Mouse (Mus musculus) urinary bladder, postnatal 10 days (tissue): ENCODE results near the gene Gm37240.

Source experiments
- DNase-seq: peaks from one replicate; pipeline ENCODE4 v3.0.0; 2022; ENCODE audit warnings: low spot score

The Gm37240 gene

DNA sequence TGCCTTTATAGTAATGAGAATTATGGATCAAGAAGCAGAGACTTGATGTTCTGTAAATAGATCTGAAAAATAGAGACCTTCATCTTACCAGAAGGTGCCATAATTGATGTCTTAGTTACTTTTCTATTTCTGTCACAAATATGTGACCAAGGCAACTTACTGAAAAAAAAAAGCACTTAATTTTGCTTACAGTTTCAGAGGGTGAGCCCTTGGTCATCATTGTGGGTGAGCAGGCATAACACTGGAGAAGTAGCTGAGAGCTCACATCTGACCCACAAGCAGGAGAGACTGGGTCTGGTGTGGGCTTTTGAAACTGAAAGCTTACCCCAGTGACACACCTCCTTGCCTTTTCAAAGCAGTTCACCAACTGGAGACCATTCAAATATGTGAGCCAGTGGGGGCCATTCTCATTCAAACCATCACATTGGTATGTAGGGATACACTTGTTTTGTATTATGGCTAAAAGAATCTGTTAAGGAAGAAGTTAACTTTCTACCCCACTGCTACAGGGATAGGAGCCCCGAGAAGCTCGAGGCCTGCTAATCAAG, 1066.6 kb downstream of the Gm37240 start:
- no peak for DNase-seq

DNA sequence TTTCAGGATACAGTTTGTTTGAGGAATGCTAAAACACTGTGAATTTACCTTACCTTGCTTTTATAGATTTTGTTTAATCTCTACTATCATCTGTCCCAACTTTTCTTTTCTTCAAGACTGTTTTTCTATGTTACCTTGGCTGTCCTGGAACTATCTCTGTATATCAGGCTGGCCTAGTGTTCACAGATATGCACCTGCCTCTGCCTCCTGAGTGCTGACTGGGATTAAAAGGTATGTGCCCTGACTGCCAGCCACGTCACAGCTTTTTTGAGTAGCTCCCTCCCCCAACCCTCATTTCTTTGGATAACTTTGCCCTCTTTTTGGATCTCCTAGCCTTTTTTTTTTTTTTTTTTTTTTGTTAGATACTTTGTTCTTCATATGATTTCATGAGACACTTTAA, 1070.4 kb downstream of the Gm37240 start:
- no peak for DNase-seq

DNA sequence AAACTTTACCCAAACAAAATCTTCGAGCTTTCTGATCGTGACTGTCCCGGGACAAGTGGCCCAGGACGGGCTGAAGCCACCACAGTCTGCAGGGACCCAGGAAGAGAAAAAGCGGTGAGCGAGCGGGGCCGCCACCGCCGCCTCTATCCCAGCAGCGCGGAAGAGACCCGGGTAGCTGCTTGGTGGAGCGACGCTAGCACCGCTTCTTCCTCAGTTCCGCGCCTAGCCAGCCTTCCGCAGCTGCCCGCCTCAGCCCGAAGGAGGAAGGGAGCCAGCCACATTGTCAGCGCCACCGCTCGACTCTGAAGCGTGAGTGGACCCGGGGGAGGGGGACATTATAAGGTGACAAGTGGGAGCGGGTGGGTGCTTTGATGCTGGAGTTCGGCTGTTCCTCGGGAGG, 1071.9 kb downstream of the Gm37240 start:
- no peak for DNase-seq

DNA sequence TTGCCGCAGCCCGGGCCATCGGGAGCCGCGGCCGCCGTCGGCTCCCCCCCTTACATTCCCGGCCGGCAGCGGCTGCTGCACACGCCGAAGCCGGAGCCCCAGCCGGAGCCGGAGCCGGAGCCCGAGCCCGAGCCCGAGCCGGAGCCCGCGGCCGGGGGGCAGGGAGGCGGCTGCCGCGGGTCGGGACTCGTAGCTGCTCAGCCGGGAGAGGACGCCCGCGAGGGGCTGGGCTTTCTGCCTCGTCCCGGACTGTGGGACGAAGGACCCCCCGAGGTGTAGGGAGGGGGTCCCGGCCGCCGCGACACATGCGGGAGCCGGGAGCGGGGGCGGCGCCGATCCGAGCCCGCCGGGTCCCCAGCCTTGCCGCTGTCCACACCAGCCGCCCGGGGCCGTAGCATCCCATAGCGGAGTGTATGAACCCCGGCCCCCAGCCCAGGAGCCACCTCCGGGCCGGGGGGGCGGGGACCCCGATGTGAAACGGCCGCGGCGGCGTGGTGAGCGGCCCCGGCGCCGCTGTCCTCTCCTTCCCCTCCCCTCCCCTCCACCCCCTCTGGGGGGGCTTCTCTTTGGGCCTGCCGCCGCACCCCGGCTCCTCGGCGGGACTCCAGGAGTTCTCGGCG, 1072.4 kb downstream of the Gm37240 start, which contains the start of gene Fbxw7:
Gene Fbxw7, plus strand, starts transcription at position 507 of the 620 bp plus-strand sequence.
- no peak for DNase-seq

DNA sequence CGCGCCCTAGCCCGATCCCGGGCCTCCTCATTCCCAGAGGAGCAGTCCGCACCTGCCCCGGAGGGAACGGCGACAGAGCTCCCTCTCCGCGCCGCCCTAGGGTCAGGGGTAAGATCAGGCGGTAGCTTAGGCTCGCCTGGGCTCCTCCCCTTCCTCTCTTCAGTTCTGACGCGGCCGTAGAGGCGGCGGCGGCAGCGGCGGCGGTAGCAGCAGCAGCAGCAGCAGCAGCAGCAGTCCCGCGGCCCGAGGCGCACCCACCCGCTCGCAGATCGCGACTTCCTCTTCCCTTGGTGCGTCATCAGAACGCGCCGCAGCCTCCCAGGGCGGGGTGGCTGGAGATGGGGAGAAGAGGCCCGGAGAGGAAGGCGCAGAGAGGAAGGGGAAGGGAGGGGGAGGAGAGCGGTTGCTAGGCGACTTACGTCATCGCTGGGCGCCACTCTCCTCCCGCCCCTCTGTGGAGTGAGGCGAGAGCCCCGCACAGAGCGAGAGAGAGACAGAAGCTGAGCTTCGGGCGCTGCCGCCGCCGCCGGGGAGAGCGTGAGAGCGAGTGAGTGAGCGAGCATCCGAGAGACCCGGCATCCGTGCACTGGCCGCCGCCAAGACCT, 1073.1 kb downstream of the Gm37240 start:
- peak; percentile 100 for DNase-seq

DNA sequence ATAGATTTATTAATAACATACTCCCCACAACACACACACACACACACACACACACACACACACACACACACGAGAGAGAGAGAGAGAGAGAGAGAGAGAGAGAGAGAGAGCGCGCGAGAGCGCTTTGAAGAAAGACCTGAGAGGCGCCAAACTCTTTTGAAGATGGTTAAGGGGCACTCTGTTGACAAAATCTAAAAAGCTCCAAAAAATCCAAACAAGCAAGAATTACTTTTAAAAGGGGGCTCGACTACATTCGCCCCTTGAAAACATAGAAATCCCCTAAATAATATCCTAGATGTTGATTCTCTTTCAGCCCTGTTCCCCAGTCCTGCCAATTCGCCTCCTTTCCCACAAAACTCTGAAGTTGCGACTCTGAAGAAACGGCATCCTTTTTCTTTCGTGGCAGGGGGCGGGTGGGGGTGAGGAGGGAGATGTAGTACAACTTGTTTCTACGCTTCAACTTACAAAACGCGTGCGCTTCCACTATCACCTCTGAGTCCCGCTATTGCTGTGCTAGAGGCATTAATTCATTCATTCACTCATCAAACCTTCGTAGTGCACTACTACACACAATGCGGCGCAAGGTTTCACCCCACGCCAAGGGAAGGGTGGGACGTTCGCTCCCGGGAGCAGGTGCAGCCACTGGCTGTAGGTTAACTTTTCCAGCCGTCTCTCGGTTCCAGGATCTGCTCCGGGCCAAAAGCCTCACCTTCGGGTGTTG, 1073.7 kb downstream of the Gm37240 start:
- DNase-seq: no peak

DNA sequence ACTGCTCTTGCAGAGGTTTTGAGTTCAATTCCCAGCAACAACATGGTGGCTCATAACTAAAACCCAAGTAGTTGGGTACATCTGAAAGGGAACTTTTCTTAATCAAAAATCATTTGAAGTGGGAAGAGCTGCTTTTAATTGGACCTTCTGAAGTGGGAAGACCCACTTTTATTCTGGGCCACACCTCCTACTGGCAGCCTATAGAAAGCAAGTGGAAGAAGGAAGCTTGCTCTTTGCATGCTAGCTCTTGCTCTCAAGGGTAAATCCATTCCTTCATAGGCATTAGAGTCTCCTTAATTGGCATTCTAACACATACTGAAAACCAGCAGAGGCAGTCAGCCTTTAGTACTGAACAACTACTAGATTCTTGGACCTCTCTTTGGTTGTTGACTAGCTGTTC, 1076.5 kb downstream of the Gm37240 start:
- DNase-seq: no peak

DNA sequence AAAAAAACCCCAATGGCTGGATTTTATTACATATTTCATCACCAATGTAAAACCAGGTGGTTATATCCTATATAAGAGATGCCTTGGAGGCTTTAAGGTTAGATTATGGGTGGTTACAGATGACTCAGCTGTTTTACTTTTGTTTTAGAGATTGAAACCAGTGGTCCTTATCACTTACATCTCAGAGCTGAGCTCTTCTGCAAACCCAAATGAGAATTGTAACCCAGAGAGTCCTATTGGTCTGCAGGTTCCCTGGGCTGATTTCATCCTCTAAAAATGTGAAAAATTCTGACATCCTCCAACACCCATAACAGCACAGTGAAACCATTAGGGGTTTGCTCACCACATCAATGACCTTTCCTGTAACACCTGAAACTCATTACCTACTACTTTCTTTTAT, 1078.4 kb downstream of the Gm37240 start:
- DNase-seq: no peak

DNA sequence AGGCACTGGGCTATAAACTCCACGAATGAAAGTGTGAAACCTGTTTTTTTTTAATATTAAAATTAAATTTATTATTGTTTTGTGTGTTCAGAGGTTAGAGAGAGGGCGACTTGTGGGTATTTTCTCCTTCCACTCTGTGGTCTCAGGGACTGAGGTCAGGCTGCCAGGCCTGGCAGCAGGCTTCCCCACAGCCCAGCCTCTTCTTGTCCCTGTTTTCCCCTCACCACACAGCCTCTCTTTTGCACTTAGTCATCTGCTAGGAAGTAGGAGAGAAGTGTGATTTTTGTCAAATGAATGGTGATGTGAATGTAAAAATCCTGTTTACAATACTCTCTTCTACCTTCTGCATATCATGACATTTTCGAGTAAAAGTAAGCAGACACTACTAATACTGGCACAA, 1079.5 kb downstream of the Gm37240 start:
- no peak for DNase-seq

DNA sequence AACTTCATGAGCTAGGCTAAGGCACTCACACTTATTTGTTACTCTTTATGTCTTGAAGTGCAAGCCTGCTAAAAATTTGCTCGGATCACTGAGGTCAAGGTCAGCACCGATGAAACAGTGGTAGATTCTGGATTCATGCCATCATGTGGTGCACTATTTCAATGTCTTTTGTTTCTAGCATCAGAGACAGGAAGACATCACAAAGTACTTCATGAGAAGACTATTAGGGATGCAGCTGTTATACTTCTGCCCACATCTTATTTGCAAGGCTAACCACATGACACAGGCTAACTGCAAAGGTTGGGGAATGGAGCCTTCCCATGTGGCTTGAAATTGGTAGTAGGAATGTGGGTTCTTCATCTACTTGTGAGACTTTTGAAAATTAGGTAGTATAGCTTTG, 1081.1 kb downstream of the Gm37240 start:
- DNase-seq: no peak

DNA sequence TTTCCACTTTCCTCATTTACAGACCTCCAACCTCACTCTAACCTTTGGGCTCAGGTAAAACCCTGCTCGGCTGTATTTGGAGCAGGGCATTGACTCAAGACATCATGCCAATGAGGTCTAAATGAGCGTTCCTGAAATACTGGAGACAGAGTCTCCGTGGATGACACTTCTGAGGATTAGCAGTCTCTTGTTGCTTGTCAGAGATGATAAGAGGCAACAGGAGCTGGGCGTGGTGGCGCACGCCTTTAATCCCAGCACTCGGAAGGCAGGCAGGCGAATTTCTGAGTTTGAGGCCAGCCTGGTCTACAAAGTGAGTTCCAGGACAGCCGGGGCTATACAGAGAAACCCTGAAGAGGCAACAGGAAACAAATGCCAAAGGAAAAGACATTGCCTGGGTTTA, 1083.3 kb downstream of the Gm37240 start:
- no peak for DNase-seq

DNA sequence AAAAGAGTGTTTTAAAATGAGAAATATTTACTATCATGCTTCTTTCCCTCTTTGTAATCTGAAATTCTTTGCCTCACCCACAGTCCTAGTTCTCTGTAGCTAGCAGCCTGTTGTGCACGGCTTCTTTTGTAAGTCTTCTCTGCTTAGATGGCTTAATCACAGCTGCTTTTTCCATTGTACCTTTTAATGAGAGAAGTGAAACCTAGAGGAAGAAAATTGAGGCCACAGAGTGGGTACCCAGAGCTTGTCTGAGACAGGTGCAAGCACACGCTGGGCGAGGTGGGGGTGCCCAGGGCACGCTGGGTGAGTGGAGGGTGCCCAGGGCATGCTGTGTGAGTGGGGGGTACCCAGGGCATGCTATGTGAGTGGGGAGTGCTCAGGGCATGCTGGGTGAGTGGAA, 1099.4 kb downstream of the Gm37240 start:
- no peak for DNase-seq

DNA sequence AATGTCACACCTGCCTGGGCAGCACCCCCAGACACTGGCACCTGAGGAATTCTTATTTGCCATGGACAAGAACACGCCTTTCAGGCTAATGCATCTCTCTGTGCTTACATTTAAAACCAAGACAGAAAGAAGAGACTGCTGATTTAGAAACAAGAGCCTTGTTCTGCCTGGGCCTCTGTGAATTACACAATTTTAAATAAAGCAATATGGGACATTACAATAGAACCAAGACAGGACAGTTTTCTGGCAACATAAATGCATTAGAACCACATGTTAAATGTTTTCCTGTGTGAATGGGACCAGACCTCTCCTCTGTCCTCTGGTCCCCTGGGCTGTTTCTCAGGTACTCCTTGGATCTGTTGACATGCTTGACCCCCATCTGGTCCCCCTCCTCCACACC, 1111.2 kb downstream of the Gm37240 start:
- DNase-seq: no peak

DNA sequence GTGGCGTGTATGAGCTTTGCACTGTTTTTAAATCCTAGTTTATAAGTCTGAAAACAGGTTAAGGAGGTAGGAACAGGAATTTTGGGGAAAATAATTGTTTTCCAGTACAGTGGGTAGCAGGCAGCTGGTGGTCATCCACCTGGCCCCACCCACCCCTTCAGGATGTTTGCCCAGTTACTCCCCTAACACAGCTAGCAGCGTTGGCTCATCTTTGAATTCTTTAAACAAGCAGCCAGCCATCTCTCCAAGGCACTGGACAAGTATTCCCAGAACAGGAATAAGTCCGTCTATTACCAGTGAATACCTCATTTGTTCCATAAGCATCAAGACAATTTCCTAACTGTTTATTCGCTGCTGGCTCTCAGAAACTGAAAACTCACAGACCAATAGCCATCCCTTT, 1111.7 kb downstream of the Gm37240 start:
- DNase-seq: no peak

DNA sequence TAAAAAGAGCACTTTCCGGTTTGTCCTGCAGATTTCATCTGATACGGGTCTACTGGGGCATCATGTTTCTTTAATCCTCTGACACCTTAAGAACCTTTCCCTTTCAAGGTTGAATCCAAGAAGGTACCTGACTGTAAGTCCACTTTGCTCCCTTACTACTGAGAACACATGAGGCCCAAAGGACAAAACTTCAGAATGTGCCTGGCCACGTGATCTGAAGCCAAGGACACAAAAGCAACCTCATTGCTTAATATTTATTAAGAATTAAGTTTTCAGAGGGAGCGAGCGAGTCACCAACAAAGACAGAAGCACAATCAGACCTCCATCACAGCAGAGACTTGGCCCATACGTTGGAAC, 1112.3 kb downstream of the Gm37240 start:
- no peak for DNase-seq

DNA sequence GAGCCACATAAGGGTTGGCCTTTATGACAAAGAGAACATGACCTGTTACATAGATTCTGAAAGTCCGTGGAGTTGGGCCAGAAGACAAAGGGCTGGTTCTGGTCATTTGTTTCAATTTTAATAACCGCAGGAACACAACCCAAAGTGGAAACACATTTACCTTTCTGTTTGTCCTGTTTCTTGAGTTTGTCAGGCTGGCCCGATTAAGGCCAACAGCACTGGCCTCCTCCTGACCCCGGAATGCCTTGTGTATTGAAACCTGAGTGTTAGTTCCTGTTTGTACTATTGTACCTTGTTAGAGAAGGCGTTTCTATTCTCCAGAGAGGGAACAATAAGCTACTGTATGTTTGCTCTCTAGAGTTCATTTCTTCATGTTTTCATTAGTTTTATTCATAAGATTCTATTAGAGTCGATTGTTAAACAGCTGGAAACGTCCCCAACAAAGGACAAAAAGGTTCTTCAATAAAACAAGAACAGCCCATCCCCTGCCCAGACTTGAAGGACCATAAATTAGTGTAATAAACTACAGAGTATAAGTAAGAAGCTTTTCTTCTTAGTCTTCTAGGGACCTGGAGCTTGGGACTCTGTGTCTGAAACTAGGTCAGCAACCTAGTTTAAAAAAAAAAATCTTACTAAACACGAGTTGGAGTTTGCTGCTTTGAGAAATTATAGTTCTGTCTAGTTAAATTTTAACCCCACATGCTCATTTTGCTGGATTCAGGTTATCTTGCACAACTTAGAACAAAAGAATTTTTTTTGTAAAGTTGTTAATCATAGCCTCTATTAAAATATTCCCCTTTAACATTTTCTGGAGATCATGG, 1112.9 kb downstream of the Gm37240 start:
- DNase-seq: no peak

DNA sequence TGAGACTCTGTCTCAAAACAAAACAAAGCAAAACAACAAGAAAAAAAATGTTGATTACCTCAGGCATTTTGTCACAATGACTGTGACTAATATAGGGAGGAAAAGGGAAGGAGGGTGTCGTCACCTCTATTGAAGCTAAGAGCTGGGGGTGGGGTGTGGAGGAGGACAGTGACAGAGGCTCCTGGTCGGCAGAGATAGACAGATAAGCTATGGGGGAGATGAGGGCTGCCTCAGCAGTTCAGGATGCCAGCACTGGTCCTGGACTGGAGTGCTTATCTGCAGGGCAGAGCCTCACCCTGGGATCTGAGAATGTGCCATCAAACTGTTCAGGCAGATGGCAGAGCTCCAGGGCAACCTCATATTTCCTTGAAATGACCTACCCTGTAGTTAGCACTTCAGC, 1115.3 kb downstream of the Gm37240 start:
- DNase-seq: no peak

DNA sequence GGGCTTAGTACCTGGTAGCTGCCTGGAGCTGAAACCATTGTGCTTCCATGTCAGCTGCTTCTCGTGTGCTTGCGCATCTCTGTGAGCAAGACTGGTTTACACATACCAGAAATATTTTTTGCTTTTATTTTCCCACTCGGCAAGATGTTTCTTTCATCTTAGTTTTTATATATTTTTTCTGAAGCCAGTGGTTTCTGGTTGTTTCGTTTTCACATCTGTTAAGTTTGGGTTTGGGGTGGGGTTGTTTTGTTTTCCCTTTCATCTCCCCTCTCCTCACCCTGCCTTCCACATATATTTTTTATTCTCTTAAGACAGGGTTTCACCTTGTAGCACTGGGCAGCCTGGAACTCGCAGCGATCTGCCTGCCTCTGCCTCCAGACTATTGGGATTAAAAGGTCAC, 1116.8 kb downstream of the Gm37240 start:
- DNase-seq: no peak

DNA sequence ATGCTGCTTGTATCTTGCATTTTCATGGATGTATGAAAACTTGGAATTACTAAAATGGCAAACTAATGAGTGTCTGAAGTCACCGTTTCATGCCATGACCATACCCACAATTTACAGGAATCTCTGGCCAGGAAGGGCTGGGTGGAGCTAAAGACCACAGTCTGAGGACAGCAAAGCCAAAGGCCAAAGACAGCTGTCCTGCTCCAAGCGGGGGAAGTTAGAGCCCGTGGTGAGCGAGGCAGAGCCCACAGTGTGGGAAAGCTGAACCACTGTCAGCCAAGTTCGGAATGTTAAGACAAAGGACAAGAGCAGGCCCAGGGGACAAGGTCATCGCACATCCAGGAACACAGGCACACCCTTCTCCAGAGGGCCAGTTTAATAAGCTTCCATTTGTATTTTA, 1117.9 kb downstream of the Gm37240 start:
- DNase-seq: no peak

DNA sequence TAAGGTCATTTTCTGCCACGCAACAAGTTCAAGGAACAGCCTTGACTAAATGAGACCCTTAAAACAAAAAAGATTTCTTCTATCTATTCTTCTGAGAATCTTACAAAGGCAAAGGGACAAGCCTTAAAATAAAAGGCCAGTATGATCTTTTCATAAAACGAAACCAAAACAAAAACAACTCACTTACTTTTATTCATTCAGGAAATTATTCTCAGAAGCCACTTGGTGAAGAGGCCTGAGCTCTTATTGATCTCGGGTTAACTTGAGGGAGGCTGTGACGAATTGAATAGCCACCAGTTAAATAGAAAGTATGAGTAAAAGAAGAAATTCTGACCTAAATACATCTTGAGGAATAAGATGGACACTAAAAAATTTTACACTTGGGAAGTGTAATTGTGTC, 1118.4 kb downstream of the Gm37240 start:
- no peak for DNase-seq

DNA sequence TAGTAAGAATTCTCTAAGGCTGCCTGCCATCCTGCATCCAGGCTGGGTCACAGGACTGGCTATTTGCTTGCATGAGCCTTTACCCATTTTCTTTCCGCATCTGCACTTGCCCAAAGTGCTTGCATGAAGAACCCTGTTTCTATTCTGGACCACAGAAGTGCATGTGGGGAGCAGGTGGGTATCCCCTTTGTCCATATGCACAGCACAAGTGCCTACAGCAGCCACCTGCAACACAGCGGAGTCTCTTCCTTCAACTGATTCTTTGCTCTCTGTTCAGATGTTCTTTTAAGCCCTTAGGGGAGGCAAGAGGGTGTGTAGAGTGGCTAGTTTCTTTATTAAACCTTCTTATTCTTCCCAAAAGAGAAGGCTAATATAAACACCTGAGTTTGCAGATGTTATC, 1133.5 kb downstream of the Gm37240 start:
- DNase-seq: no peak

DNA sequence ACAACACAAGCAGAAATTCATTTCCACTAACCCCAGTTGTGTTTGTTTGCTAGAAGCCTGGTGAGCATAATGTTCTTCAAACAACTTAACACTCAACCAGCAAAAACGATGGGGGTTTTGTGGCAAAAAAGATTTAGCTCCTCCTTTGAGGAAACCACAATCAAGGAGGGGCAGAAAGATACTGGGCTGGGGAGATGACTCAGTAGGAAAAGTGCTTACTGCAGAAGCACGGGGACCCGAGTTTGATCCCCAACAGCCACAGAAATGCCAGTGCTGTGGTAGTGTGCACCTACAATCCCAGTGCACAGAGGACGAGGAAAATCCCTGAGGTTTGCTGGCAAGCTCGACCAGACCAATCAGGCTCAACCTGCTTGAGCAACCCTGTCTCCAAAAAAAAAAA, 1138.1 kb downstream of the Gm37240 start:
- DNase-seq: no peak

DNA sequence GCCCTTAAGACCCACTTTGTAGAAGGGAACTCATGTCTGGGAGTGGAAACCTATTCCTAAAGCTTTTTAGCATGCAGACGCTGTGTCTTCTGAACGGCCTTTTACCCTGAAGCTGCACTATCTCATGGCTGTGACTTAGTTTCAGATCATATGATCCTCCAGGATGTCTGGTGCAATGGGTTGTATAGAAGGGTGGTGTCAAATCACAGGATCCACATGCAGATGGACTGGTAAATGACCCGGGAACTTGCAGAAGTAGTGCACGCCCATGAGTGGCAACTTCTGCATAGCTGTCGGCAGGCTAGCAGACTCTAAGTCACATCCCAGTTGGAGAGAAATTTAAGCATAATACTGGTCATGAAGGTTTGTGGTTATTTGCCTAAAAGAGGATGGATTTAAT, 1139.2 kb downstream of the Gm37240 start:
- no peak for DNase-seq
